Mouse (Mus musculus): ENCODE measurements at regions not wholly inside any gene's neighbourhood (a gene's known extent, or its start where the extent isn't known, plus 50 kb on each side); places are given as distances from the start of the nearest gene placed in this dataset.
A peak's percentile ranks its signal among the peaks of the same experiment; 100 is the strongest.

- ATAC-seq (ENCODE audit: low read depth) = no peak
- no peaks in the 10 kb centered on the region for H3K4me1 ChIP-seq (ENCODE audit: control insufficient read depth, insufficient read depth, low read length)
- DNase-seq (ENCODE audit: low spot score) = peak; percentile 27
- no peaks in the 10 kb centered on the region for H3K27me3 ChIP-seq (replicated peaks; ENCODE audit: control insufficient read depth, insufficient read depth, low read length)
- H3K36me3 ChIP-seq (ENCODE audit: control insufficient read depth, insufficient read depth, low read length) = no peaks in the 10 kb centered on the region
- no peaks in the 10 kb centered on the region for H3K9me3 ChIP-seq (ENCODE audit: control insufficient read depth, low read length)
- WGBS = 50% methylated on average over 2 of the region's 2 CpGs
- no peak overlapping the region for H3K27ac ChIP-seq (replicated peaks; ENCODE audit: low read depth, low read length)
- H3K4me3 ChIP-seq (ENCODE audit: low read depth, low read length) = no peak overlapping the region
- H3K9ac ChIP-seq (ENCODE audit: low read depth, low read length) = no peak overlapping the region
- no peak overlapping the region for H3K4me2 ChIP-seq (ENCODE audit: low read depth, low read length)
These were observed 57.6 kb upstream of the Exoc6 start for GRCm38 (mm10) chr19:37492572-37492971.

- ATAC-seq (ENCODE audit: low read depth) (no peak), DNase-seq (ENCODE audit: low spot score) (no peak)
- WGBS = 62% methylated on average over 9 of the region's 9 CpGs
These were observed 56.8 kb upstream of the Exoc6 start for GRCm38 (mm10) chr19:37493378-37493777.

GRCm38 (mm10) chr19:37493921-37494485 is 56.2 kb upstream of the Exoc6 start:
- Histone ChIP-seq H3K4me3 (ENCODE audit: low read depth, low read length) (no peak overlapping the region), H3K9ac (ENCODE audit: low read depth, low read length) (no peak overlapping the region), H3K27me3 (replicated peaks; ENCODE audit: control insufficient read depth, insufficient read depth, low read length) (no peaks in the 10 kb centered on the region), H3K4me1 (ENCODE audit: control insufficient read depth, insufficient read depth, low read length) (no peaks in the 10 kb centered on the region), H3K4me2 (ENCODE audit: low read depth, low read length) (no peak overlapping the region), H3K36me3 (ENCODE audit: control insufficient read depth, insufficient read depth, low read length) (no peaks in the 10 kb centered on the region), H3K27ac (replicated peaks; ENCODE audit: low read depth, low read length) (no peak overlapping the region), H3K9me3 (ENCODE audit: control insufficient read depth, low read length) (no peaks in the 10 kb centered on the region)
- ATAC-seq (ENCODE audit: low read depth) (no peak), DNase-seq (ENCODE audit: low spot score) (peak; percentile 27)
- WGBS = 31% methylated on average over 10 of the region's 10 CpGs

More at GRCm38 (mm10) chr19:37493378-37493777, 56.8 kb upstream of the Exoc6 start:
- no peak overlapping the region for H3K27ac ChIP-seq (replicated peaks; ENCODE audit: low read depth, low read length)
- no peaks in the 10 kb centered on the region for H3K4me1 ChIP-seq (ENCODE audit: control insufficient read depth, insufficient read depth, low read length)
- H3K9ac ChIP-seq (ENCODE audit: low read depth, low read length) = no peak overlapping the region
- no peak overlapping the region for H3K4me3 ChIP-seq (ENCODE audit: low read depth, low read length)
- no peaks in the 10 kb centered on the region for H3K36me3 ChIP-seq (ENCODE audit: control insufficient read depth, insufficient read depth, low read length)
- H3K4me2 ChIP-seq (ENCODE audit: low read depth, low read length) = no peak overlapping the region
- H3K9me3 ChIP-seq (ENCODE audit: control insufficient read depth, low read length) = no peaks in the 10 kb centered on the region
- H3K27me3 ChIP-seq (replicated peaks; ENCODE audit: control insufficient read depth, insufficient read depth, low read length) = no peaks in the 10 kb centered on the region

- Histone ChIP-seq H3K27me3 (replicated peaks; ENCODE audit: control insufficient read depth, insufficient read depth, low read length) (no peaks in the 10 kb centered on the region), H3K4me2 (ENCODE audit: low read depth, low read length) (no peak overlapping the region), H3K4me1 (ENCODE audit: control insufficient read depth, insufficient read depth, low read length) (no peaks in the 10 kb centered on the region), H3K36me3 (ENCODE audit: control insufficient read depth, insufficient read depth, low read length) (no peaks in the 10 kb centered on the region), H3K9ac (ENCODE audit: low read depth, low read length) (no peak overlapping the region), H3K9me3 (ENCODE audit: control insufficient read depth, low read length) (no peaks in the 10 kb centered on the region), H3K27ac (replicated peaks; ENCODE audit: low read depth, low read length) (no peak overlapping the region), H3K4me3 (ENCODE audit: low read depth, low read length) (no peak overlapping the region)
- no peak for DNase-seq (ENCODE audit: low spot score)
- ATAC-seq (ENCODE audit: low read depth) = no peak
- WGBS = 70% methylated on average over 4 of the region's 4 CpGs
These were observed 55.4 kb upstream of the Exoc6 start for GRCm38 (mm10) chr19:37494806-37495205.

- DNase-seq (ENCODE audit: low spot score) (no peak), ATAC-seq (ENCODE audit: low read depth) (no peak)
- WGBS = 76% methylated on average over 22 of the region's 22 CpGs
These were observed 54.6 kb upstream of the Exoc6 start for GRCm38 (mm10) chr19:37495319-37496270.

GRCm38 (mm10) chr19:37496759-37497158 is 53.5 kb upstream of the Exoc6 start:
- ATAC-seq (ENCODE audit: low read depth) (no peak), DNase-seq (ENCODE audit: low spot score) (no peak)
- H3K4me3 ChIP-seq (ENCODE audit: low read depth, low read length) = no peak overlapping the region
- H3K4me1 ChIP-seq (ENCODE audit: control insufficient read depth, insufficient read depth, low read length) = no peaks in the 10 kb centered on the region
- no peaks in the 10 kb centered on the region for H3K9me3 ChIP-seq (ENCODE audit: control insufficient read depth, low read length)
- WGBS = 84% methylated on average over 7 of the region's 8 CpGs
- no peak overlapping the region for H3K4me2 ChIP-seq (ENCODE audit: low read depth, low read length)
- H3K27me3 ChIP-seq (replicated peaks; ENCODE audit: control insufficient read depth, insufficient read depth, low read length) = no peaks in the 10 kb centered on the region
- no peaks in the 10 kb centered on the region for H3K36me3 ChIP-seq (ENCODE audit: control insufficient read depth, insufficient read depth, low read length)
- no peak overlapping the region for H3K9ac ChIP-seq (ENCODE audit: low read depth, low read length)
- H3K27ac ChIP-seq (replicated peaks; ENCODE audit: low read depth, low read length) = no peak overlapping the region

More at GRCm38 (mm10) chr19:37495319-37496270, 54.6 kb upstream of the Exoc6 start:
- Histone ChIP-seq H3K27ac (replicated peaks; ENCODE audit: low read depth, low read length) (no peak overlapping the region), H3K9ac (ENCODE audit: low read depth, low read length) (no peak overlapping the region), H3K4me2 (ENCODE audit: low read depth, low read length) (no peak overlapping the region), H3K27me3 (replicated peaks; ENCODE audit: control insufficient read depth, insufficient read depth, low read length) (no peaks in the 10 kb centered on the region), H3K9me3 (ENCODE audit: control insufficient read depth, low read length) (no peaks in the 10 kb centered on the region), H3K4me1 (ENCODE audit: control insufficient read depth, insufficient read depth, low read length) (no peaks in the 10 kb centered on the region), H3K36me3 (ENCODE audit: control insufficient read depth, insufficient read depth, low read length) (no peaks in the 10 kb centered on the region), H3K4me3 (ENCODE audit: low read depth, low read length) (no peak overlapping the region)

GRCm38 (mm10) chr19:37497161-37497560 is 53.1 kb upstream of the Exoc6 start:
- Histone ChIP-seq H3K36me3 (ENCODE audit: control insufficient read depth, insufficient read depth, low read length) (no peaks in the 10 kb centered on the region), H3K27me3 (replicated peaks; ENCODE audit: control insufficient read depth, insufficient read depth, low read length) (no peaks in the 10 kb centered on the region), H3K4me1 (ENCODE audit: control insufficient read depth, insufficient read depth, low read length) (no peaks in the 10 kb centered on the region), H3K9me3 (ENCODE audit: control insufficient read depth, low read length) (no peaks in the 10 kb centered on the region), H3K9ac (ENCODE audit: low read depth, low read length) (no peak overlapping the region), H3K27ac (replicated peaks; ENCODE audit: low read depth, low read length) (no peak overlapping the region), H3K4me3 (ENCODE audit: low read depth, low read length) (no peak overlapping the region), H3K4me2 (ENCODE audit: low read depth, low read length) (no peak overlapping the region)
- WGBS = 95% methylated on average over 8 of the region's 8 CpGs
- ATAC-seq (ENCODE audit: low read depth) (no peak), DNase-seq (ENCODE audit: low spot score) (no peak)

GRCm38 (mm10) chr19:37498438-37498837 is 51.8 kb upstream of the Exoc6 start:
- Histone ChIP-seq H3K9me3 (ENCODE audit: control insufficient read depth, low read length) (no peaks in the 10 kb centered on the region), H3K9ac (ENCODE audit: low read depth, low read length) (no peak overlapping the region), H3K27me3 (replicated peaks; ENCODE audit: control insufficient read depth, insufficient read depth, low read length) (no peaks in the 10 kb centered on the region), H3K4me3 (ENCODE audit: low read depth, low read length) (no peak overlapping the region), H3K4me1 (ENCODE audit: control insufficient read depth, insufficient read depth, low read length) (no peaks in the 10 kb centered on the region), H3K27ac (replicated peaks; ENCODE audit: low read depth, low read length) (no peak overlapping the region), H3K4me2 (ENCODE audit: low read depth, low read length) (no peak overlapping the region), H3K36me3 (ENCODE audit: control insufficient read depth, insufficient read depth, low read length) (no peaks in the 10 kb centered on the region)
- ATAC-seq (ENCODE audit: low read depth) = no peak
- WGBS = 80% methylated on average over 3 of the region's 3 CpGs
- DNase-seq (ENCODE audit: low spot score) = no peak
